9 mouse cellular contexts compared by ENCODE assay signal in genomic region chr10:62313885-62314424, GRCm38 (mm10).
DNase-seq lines count a peak whose midpoint lies in the region; ATAC-seq and TF ChIP-seq lines count a peak whose summit lies in the region.
"Had no signal": no experiment of that assay in that cellular context is flagged by ENCODE, and none has a peak within 500 bp of the region (broad histone marks: within the 10 kb centered on the region; RNA-seq: fewer than 3 reads in every experiment).

No protein-coding gene starts in this region.

- ATAC-seq in intestine, embryonic 14.5 days (replicated peaks; ENCODE audit: low FRiP score, low TSS enrichment, low read depth): 0 out of 2 replicates have a peak, but pooled peaks have one; percentile 40
- ATAC-seq in intestine, postnatal 0 days: no peak
- peak; percentile 59 for ATAC-seq in kidney, postnatal 0 days (replicated peaks; ENCODE audit: low FRiP score, low read depth)
- ATAC-seq in erythroid progenitor cell, adult 5-6 weeks (replicated peaks; ENCODE audit: low FRiP score, poor library complexity, severe bottlenecking): no peak

- no peak overlapping the region for H3K4me2 ChIP-seq in intestine, embryonic 14.5 days (ENCODE audit: low read length)
- H3K4me2 ChIP-seq in intestine, postnatal 0 days (replicated peaks; ENCODE audit: low read depth): no peak overlapping the region
- H3K4me2 ChIP-seq in kidney, postnatal 0 days (ENCODE audit: low read length): peak overlapping the region; percentile 13; the same call in 1 of the 2 replicates

- 60% methylated on average over 15 of the region's 15 CpGs for whole genome bisulfite sequencing in intestine, embryonic 14.5 days
- WGBS in intestine, postnatal 0 days: 55% methylated on average over 15 of the region's 15 CpGs
- WGBS in kidney, postnatal 0 days: 35% methylated on average over 15 of the region's 15 CpGs

- no peak; the same call in 1 of the 2 replicates for TF ChIP-seq CTCF in intestine, postnatal 0 days (IDR thresholded peaks at IDR 0.05; ENCODE audit: low read depth)
- TF ChIP-seq CTCF in kidney, postnatal 0 days (IDR thresholded peaks at IDR 0.05; ENCODE audit: low read depth): peak; percentile 18; the same call in 1 of the 2 replicates

- no peaks in the 10 kb centered on the region for H3K36me3 ChIP-seq in intestine, embryonic 14.5 days (ENCODE audit: control insufficient read depth, insufficient read depth, low read length)
- no peaks in the 10 kb centered on the region for H3K36me3 ChIP-seq in intestine, postnatal 0 days (ENCODE audit: control insufficient read depth, insufficient read depth)
- no peaks in the 10 kb centered on the region for H3K36me3 ChIP-seq in kidney, postnatal 0 days (ENCODE audit: insufficient read depth, low read length)

- 0 out of 2 replicates have a peak, but pooled peaks cover 3% of the 10 kb centered on the region for H3K4me1 ChIP-seq in intestine, embryonic 14.5 days (replicated peaks; ENCODE audit: control insufficient read depth, insufficient read depth, low read length)
- no peaks in the 10 kb centered on the region for H3K4me1 ChIP-seq in intestine, postnatal 0 days (replicated peaks; ENCODE audit: control insufficient read depth, insufficient read depth, low read length)
- H3K4me1 ChIP-seq in kidney, postnatal 0 days (replicated peaks; ENCODE audit: insufficient read depth, low read length): peaks cover 19% of the 10 kb centered on the region

- H3K9me3 ChIP-seq in intestine, embryonic 14.5 days (ENCODE audit: control insufficient read depth, low read length): no peaks in the 10 kb centered on the region
- no peaks in the 10 kb centered on the region for H3K9me3 ChIP-seq in intestine, postnatal 0 days (ENCODE audit: control insufficient read depth)
- no peaks in the 10 kb centered on the region for H3K9me3 ChIP-seq in kidney, postnatal 0 days (replicated peaks; ENCODE audit: low read length)

- DNase-seq in intestine, embryonic 14.5 days (ENCODE audit: low spot score): no peak
- DNase-seq in R1 (ENCODE audit: low read depth, low spot score): peak; percentile 72
- peak; percentile 47 to 65 for DNase-seq in heart, adult 9 months (ENCODE audit: low spot score in 2 of 2)
- peak; percentile 59 for DNase-seq in kidney, postnatal 0 days (ENCODE audit: low spot score)
- DNase-seq in natural killer cell, adult 2 months (ENCODE audit: low spot score in 2 of 2): no peak
- no peak for DNase-seq in urinary bladder, adult 2 months (ENCODE audit: low spot score)

- H3K9ac ChIP-seq in intestine, embryonic 14.5 days (ENCODE audit: low read length): no peak overlapping the region
- no peak overlapping the region for H3K9ac ChIP-seq in intestine, postnatal 0 days (ENCODE audit: low read depth, low read length)
- H3K9ac ChIP-seq in kidney, postnatal 0 days (ENCODE audit: low read depth, low read length): no peak overlapping the region

- H3K27me3 ChIP-seq in intestine, embryonic 14.5 days (replicated peaks; ENCODE audit: control insufficient read depth, insufficient read depth, low read length): no peaks in the 10 kb centered on the region
- no peaks in the 10 kb centered on the region for H3K27me3 ChIP-seq in intestine, postnatal 0 days (replicated peaks; ENCODE audit: control insufficient read depth, insufficient read depth, low read length)
- no peaks in the 10 kb centered on the region for H3K27me3 ChIP-seq in kidney, postnatal 0 days (ENCODE audit: insufficient read depth, low read length)

- H3K27ac ChIP-seq in intestine, embryonic 14.5 days (ENCODE audit: low read depth): no peak overlapping the region
- no peak overlapping the region for H3K27ac ChIP-seq in intestine, postnatal 0 days (ENCODE audit: low read depth, low read length)
- H3K27ac ChIP-seq in kidney, postnatal 0 days: peak overlapping the region; percentile 82

- no peak overlapping the region for H3K4me3 ChIP-seq in intestine, embryonic 14.5 days (ENCODE audit: low read depth, low read length)
- no peak overlapping the region for H3K4me3 ChIP-seq in intestine, postnatal 0 days (ENCODE audit: low read depth, low read length)
- H3K4me3 ChIP-seq in kidney, postnatal 0 days (replicated peaks; ENCODE audit: low read depth, low read length): no peak overlapping the region
- H3K4me3 ChIP-seq: erythroblast, embryonic 14.5 days had no signal

Comparison
In these comparisons a context has a peak if more than half of its experiments do, and no peak if none do; other contexts are left out.
1. ATAC-seq: peak in intestine, embryonic 14.5 days (single experiment) and kidney, postnatal 0 days (single experiment); none in intestine, postnatal 0 days (single experiment) and erythroid progenitor cell, adult 5-6 weeks (single experiment).
2. DNase-seq: peak in R1 (single experiment), heart, adult 9 months (2 of 2) and kidney, postnatal 0 days (single experiment); none in intestine, embryonic 14.5 days (single experiment), natural killer cell, adult 2 months (0 of 2) and urinary bladder, adult 2 months (single experiment).